Mouse (Mus musculus): ENCODE data around the gene 9130023H24Rik.

DNA sequence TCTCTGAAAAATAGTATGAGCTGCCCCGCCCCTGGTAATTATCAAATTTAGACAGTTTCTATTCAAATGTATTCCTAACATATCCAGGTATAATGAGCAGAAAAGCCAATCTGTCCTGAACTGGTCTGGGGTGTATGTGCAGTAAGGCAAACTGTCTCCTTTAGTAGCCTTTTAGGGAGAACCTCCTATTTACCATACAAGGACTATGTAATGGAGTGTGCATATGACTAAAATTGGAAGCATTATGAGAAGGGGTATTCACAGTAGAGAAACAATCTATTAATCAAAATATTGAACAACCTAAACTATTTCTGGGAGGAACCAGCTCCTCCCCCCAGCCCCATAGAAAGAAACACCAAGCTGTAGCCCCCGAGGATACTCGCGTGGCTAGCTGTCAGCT is 41.9 kb upstream of the 9130023H24Rik start:
- TF ChIP-seq MAX (IDR thresholded peaks at IDR 0.05) = no peak
- no peak for TF ChIP-seq CTCF (IDR thresholded peaks at IDR 0.05; ENCODE audit: control insufficient read depth, insufficient read depth, insufficient read length)
- TF ChIP-seq MYOD1 (IDR thresholded peaks at IDR 0.05; ENCODE audit: control insufficient read depth, insufficient read length, low read depth) = no peak

All from C2C12 (cell line).